Mouse (Mus musculus): ENCODE measurements around the gene Gm17655. TPM values are rescaled to one million over a fixed set of nuclear protein-coding genes. Genes with fewer than 3 reads are reported as not detected.

Gm17655 gene
- polyA plus RNA-seq, 1 experiment from 2014 or later: 4.7 TPM

DNA sequence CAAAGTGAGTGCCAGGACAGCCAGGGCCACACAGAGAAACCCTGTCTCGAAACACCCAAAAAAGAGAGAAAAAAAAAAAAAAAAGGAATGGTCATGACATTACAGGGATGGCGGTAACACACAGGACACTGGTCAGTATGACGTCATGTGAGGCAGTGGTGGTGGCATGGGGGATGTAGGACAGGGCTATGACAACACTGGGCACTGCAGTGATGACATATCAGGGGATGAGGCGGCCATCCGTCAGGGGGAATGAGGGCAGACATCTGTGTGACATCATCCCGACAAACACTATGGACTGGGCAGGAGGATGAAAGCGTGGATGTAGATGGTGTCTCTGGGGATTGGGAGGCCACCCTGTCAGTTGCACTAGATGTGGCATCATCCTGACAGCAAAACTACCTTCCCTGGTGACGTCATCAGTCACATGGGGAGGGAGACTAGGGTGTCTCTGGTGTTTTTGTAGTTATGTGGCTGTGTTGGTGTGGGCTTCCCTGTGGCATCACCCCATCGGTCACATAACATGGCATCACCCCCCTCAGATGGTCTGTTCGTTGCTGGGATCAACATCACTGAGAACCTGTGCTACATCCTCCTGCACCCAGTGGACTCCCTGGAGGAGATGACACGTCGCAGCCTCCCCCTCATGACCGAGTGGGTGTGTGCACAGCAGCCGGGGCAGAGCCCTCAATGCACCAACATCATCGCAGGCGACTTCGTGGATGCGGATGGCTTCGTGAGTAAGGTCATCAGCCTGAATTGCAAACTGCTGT lies 30.7 kb upstream of the Gm17655 start:
- 94% methylated on average over 19 of the region's 19 CpGs for WGBS
- H3K4me2 ChIP-seq (ENCODE audit: low read length): no peak overlapping the region
- H3K36me3 ChIP-seq (ENCODE audit: control insufficient read depth, insufficient read depth, low read length): peaks cover 32% of the 10 kb centered on the region
- peaks cover 21% of the 10 kb centered on the region for H3K4me1 ChIP-seq (ENCODE audit: control insufficient read depth, insufficient read depth, low read length)
- H3K27ac ChIP-seq (ENCODE audit: low read length): no peak overlapping the region
- no peaks in the 10 kb centered on the region for H3K9me3 ChIP-seq (replicated peaks; ENCODE audit: control insufficient read depth, low read length, poor library complexity, severe bottlenecking)
- no peaks in the 10 kb centered on the region for H3K27me3 ChIP-seq (ENCODE audit: control insufficient read depth, insufficient read depth, low read depth, low read length)
- H3K4me3 ChIP-seq (ENCODE audit: low read depth, low read length): no peak overlapping the region
- H3K9ac ChIP-seq (ENCODE audit: low read depth, low read length): no peak overlapping the region
- no peak for ATAC-seq

DNA sequence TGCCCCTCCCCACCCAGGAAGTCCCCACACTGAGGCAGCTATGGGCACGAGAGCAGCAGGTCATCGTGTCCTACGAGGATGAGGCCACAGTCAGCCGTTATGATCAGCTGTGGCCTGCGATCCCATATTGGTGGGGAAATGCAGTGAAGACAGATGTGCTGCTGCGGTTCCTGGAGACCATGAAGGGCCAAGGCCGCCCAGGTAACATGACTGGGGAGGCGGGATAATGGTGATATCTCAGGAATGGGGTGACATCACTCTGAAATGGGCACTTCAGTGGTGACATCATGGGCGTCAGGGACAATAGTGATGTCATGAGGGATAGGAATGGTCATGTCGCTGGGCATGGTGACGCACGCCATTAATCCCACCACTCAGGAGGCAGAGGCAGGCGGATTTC lies 30.1 kb upstream of the Gm17655 start:
- H3K9me3 ChIP-seq (replicated peaks; ENCODE audit: control insufficient read depth, low read length, poor library complexity, severe bottlenecking): no peaks in the 10 kb centered on the region
- peak overlapping the region; percentile 72; the same call in 1 of the 2 replicates for H3K4me2 ChIP-seq (ENCODE audit: low read length)
- no peak overlapping the region for H3K27ac ChIP-seq (ENCODE audit: low read length)
- no peak overlapping the region for H3K4me3 ChIP-seq (ENCODE audit: low read depth, low read length)
- H3K27me3 ChIP-seq (ENCODE audit: control insufficient read depth, insufficient read depth, low read depth, low read length): no peaks in the 10 kb centered on the region
- H3K4me1 ChIP-seq (ENCODE audit: control insufficient read depth, insufficient read depth, low read length): peaks cover 21% of the 10 kb centered on the region
- ATAC-seq: no peak
- no peak overlapping the region for H3K9ac ChIP-seq (ENCODE audit: low read depth, low read length)
- 92% methylated on average over 13 of the region's 13 CpGs for WGBS
- peaks cover 32% of the 10 kb centered on the region for H3K36me3 ChIP-seq (ENCODE audit: control insufficient read depth, insufficient read depth, low read length)

DNA sequence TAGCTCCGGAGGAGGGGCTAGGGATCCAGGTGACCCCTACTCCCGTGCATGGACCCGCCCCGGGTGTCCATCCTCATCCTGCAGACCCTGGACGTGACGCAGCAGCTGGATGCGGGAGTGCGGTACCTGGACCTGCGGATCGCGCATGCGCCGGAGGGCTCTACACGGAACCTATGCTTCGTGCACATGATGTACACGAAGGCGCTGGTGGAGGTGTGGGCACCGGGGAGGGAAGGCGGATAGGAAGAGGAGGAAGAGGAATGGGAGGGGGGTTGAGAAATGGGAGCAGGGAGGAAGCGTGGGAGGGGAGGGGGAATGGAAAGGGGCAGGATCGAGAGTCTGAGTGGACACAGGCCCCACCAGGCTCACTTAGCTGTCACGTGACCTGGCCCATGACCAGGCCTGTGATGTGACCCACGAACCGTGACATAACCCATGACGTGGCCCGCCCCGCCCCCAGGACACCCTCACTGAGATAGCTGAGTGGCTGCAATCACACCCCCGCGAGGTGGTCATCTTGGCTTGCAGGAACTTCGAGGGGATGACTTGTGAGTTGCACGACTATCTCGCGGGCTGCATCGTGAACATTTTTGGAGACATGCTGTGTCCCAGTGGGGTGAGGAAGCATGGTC lies 29.5 kb upstream of the Gm17655 start:
- Histone ChIP-seq H3K27me3 (ENCODE audit: control insufficient read depth, insufficient read depth, low read depth, low read length) (no peaks in the 10 kb centered on the region), H3K9me3 (replicated peaks; ENCODE audit: control insufficient read depth, low read length, poor library complexity, severe bottlenecking) (no peaks in the 10 kb centered on the region), H3K4me2 (ENCODE audit: low read length) (peak overlapping the region; percentile 72), H3K4me1 (ENCODE audit: control insufficient read depth, insufficient read depth, low read length) (peaks cover 19% of the 10 kb centered on the region), H3K9ac (ENCODE audit: low read depth, low read length) (peak overlapping the region; percentile 62), H3K36me3 (ENCODE audit: control insufficient read depth, insufficient read depth, low read length) (peaks cover 32% of the 10 kb centered on the region), H3K4me3 (ENCODE audit: low read depth, low read length) (peak overlapping the region; percentile 47), H3K27ac (ENCODE audit: low read length) (no peak overlapping the region)
- WGBS: 21% methylated on average over 34 of the region's 34 CpGs
- ATAC-seq: peak; percentile 71

DNA sequence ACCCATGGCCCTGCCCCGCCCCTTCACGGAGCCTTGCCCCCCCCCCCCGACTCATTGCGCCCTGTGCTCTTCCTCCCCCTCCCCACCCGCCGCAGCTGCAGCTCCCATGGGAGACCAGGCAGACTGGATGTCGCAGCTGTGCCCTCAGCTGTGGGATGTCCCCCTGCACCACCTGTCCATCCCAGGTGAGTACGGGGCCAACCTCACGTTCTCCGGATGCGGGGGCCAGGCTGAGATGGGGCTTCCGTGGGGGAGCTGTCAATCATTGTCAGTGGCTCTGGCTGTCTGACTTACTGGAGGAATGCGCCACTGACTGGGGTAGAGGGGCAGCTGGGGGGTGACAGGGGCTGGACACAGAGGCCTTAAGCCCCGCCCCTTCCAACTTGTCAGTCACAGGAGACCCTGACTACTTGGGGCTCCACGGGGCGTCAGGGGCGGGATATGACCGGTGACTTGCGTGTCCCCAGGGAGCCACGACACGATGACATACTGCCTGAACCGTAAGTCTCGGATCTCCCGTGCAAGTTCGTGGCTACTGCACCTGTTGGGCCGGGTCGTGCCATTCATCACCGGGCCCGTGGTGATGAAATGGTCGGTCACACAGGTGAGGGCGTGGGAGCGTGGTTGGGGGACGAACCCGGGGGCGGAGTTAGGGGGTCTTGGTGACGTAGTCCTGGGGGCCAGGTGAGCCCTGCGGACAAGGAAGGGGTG lies 28.8 kb upstream of the Gm17655 start:
- WGBS: 2% methylated on average over 30 of the region's 37 CpGs
- Histone ChIP-seq H3K36me3 (ENCODE audit: control insufficient read depth, insufficient read depth, low read length) (peaks cover 32% of the 10 kb centered on the region), H3K4me1 (ENCODE audit: control insufficient read depth, insufficient read depth, low read length) (peaks cover 12% of the 10 kb centered on the region), H3K9ac (ENCODE audit: low read depth, low read length) (peak overlapping the region; percentile 62), H3K27me3 (ENCODE audit: control insufficient read depth, insufficient read depth, low read depth, low read length) (no peaks in the 10 kb centered on the region), H3K27ac (ENCODE audit: low read length) (no peak overlapping the region; the same call in 1 of the 2 replicates), H3K9me3 (replicated peaks; ENCODE audit: control insufficient read depth, low read length, poor library complexity, severe bottlenecking) (no peaks in the 10 kb centered on the region), H3K4me3 (ENCODE audit: low read depth, low read length) (peak overlapping the region; percentile 47), H3K4me2 (ENCODE audit: low read length) (peak overlapping the region; percentile 72)
- ATAC-seq: peak; percentile 43

DNA sequence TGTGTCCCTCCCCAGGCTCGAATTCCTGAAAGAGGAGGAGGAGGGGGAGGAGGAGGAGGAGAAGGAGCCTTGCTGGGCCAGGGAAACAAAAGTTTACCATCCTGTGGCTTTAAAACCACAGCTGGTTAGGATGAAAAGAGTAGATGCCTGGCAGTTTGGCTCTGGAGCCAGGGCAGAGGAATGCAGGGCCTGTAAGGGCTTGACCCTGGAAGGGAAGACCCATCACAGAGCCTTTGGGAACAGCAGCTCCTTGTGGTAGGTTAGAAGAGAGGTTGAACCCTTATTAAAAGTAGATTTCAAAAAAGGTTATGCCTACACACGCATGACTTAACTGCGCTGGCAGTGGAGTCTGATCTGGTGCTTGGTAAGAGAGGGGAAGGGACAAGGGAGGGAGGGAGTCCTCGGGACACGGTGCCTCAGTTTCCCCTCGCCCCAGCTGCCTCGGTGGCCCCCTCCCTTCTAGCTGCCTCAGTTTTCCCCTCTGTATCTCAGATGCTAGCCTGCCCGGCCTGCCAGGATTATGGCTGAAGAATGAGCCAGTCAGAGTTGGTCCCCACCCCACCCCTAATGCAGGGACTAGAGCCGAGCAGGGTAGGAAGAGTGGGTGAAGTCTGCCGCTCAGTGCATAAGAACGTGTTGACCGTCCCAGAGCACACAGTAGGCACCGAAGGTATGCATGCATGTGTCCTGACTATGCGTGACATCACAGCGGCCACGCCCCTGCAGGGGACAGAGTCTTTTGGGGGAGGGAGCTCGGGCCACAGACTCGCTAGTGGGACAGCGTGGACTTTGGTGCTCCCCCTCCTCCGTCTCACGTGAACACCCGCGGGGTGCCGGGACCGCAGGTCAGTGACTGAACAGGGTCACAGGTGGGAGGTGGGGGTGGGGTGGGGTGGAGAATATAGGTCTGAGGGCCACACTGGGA lies 27.6 kb upstream of the Gm17655 start, which contains the start of gene Plcxd1:
Gene Plcxd1 (plus strand): TSS at position 314 of the 925 bp plus-strand sequence.
- H3K27ac ChIP-seq (ENCODE audit: low read length): no peak within 1 kb of the TSS
- H3K4me1 ChIP-seq (ENCODE audit: control insufficient read depth, insufficient read depth, low read length): peaks cover 11% of the 10 kb centered on the region
- H3K27me3 ChIP-seq (ENCODE audit: control insufficient read depth, insufficient read depth, low read depth, low read length): no peaks in the 10 kb centered on the region
- H3K9ac ChIP-seq (ENCODE audit: low read depth, low read length): peak within 1 kb of the TSS; percentile 62
- H3K9me3 ChIP-seq (replicated peaks; ENCODE audit: control insufficient read depth, low read length, poor library complexity, severe bottlenecking): no peaks in the 10 kb centered on the region
- peak within 1 kb of the TSS; percentile 72 for H3K4me2 ChIP-seq (ENCODE audit: low read length)
- peak within 1 kb of the TSS; percentile 47 for H3K4me3 ChIP-seq (ENCODE audit: low read depth, low read length)
- 7% methylated on average over 25 of the region's 25 CpGs for WGBS
- peak; percentile 22; the same call in 1 of the 2 replicates for ATAC-seq
- peaks cover 25% of the 10 kb centered on the region for H3K36me3 ChIP-seq (ENCODE audit: control insufficient read depth, insufficient read depth, low read length)

DNA sequence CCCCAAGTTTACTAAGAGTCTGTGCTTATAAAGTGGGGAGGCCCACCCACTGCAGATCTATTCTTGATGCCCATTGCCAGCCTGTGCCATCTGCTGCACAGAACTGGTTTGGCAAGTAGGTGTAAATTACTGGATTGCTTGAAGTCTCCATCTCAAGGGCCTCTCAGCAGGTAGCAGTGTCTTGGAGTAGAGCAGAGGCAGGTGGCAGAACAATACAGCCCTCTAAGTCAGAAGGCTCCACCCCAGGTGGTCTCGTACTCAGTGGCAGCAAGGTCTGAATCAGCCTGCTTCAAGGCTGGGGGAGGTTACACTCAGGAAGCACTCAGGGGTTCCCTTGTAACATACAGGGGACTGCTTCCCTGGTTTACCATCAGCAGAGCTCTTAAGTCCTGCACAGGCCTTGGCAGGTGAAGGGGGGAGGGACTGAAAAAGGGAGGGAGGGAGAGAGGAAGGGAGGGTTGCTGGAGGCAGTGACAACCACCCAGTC lies 26.7 kb upstream of the Gm17655 start:
- WGBS: 27% methylated on average over 1 of the region's 1 CpGs
- Histone ChIP-seq H3K9me3 (replicated peaks; ENCODE audit: control insufficient read depth, low read length, poor library complexity, severe bottlenecking) (no peaks in the 10 kb centered on the region), H3K4me1 (ENCODE audit: control insufficient read depth, insufficient read depth, low read length) (peaks cover 14% of the 10 kb centered on the region), H3K9ac (ENCODE audit: low read depth, low read length) (no peak overlapping the region), H3K27ac (ENCODE audit: low read length) (no peak overlapping the region), H3K4me2 (ENCODE audit: low read length) (no peak overlapping the region), H3K4me3 (ENCODE audit: low read depth, low read length) (no peak overlapping the region), H3K36me3 (ENCODE audit: control insufficient read depth, insufficient read depth, low read length) (peaks cover 16% of the 10 kb centered on the region), H3K27me3 (ENCODE audit: control insufficient read depth, insufficient read depth, low read depth, low read length) (no peaks in the 10 kb centered on the region)
- ATAC-seq: no peak

DNA sequence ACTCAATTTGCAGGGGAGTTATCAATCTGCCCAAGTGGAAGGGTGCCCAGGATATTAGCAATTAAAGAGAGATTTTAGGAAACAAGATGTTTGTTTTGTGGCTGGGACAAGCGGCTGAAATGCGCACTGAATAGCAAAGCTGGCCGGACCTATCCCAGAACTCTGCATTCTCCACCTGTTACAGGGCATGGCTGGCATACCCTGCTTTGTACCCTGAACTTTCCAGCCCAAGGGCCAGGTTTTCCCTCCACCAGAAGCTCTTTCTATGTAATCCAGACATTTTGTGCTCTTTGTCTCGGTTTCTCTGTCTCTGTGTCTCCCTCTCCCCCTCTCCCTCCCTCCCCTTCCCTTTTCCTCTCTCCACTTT lies 22.5 kb upstream of the Gm17655 start:
- peak overlapping the region; percentile 55 for H3K27ac ChIP-seq (ENCODE audit: low read length)
- H3K36me3 ChIP-seq (ENCODE audit: control insufficient read depth, insufficient read depth, low read length): no peaks in the 10 kb centered on the region
- no peaks in the 10 kb centered on the region for H3K27me3 ChIP-seq (ENCODE audit: control insufficient read depth, insufficient read depth, low read depth, low read length)
- peak overlapping the region; percentile 50 for H3K4me3 ChIP-seq (ENCODE audit: low read depth, low read length)
- 10% methylated on average over 4 of the region's 4 CpGs for WGBS
- 0 out of 2 replicates have a peak, but pooled peaks cover 3% of the 10 kb centered on the region for H3K4me1 ChIP-seq (ENCODE audit: control insufficient read depth, insufficient read depth, low read length)
- peak; percentile 34 for ATAC-seq
- H3K9ac ChIP-seq (ENCODE audit: low read depth, low read length): peak overlapping the region; percentile 67
- no peaks in the 10 kb centered on the region for H3K9me3 ChIP-seq (replicated peaks; ENCODE audit: control insufficient read depth, low read length, poor library complexity, severe bottlenecking)
- H3K4me2 ChIP-seq (ENCODE audit: low read length): peak overlapping the region; percentile 79

Data from midbrain, embryonic 16.5 days (tissue).